Mouse (Mus musculus): ENCODE measurements at regions not wholly inside any gene's neighbourhood (a gene's known extent, or its start where the extent isn't known, plus 50 kb on each side); places are given as distances from the start of the nearest gene placed in this dataset.

GRCm38 (mm10) chr2:169214396-169214795 is 259.0 kb upstream of the Zfp64 start:
- TF ChIP-seq POLR2A (IDR thresholded peaks at IDR 0.05; ENCODE audit: low read depth, low read length), result no peak
- no peak for TF ChIP-seq CTCF (IDR thresholded peaks at IDR 0.05; ENCODE audit: extremely low read depth, insufficient read length, insufficient replicate concordance, low read depth, low read length)

Data from small intestine, adult 2 months (tissue).